Mouse (Mus musculus) embryo, embryonic 11.5 days (tissue): ENCODE measurements at regions not wholly inside any gene's neighbourhood (a gene's known extent, or its start where the extent isn't known, plus 50 kb on each side); places are given as distances from the start of the nearest gene placed in this dataset.

Experiments used
- DNase-seq: peaks from one replicate; pipeline ENCODE4 v3.0.0-alpha.2; 2012; ENCODE audit warnings: low read depth, low spot score

DNA sequence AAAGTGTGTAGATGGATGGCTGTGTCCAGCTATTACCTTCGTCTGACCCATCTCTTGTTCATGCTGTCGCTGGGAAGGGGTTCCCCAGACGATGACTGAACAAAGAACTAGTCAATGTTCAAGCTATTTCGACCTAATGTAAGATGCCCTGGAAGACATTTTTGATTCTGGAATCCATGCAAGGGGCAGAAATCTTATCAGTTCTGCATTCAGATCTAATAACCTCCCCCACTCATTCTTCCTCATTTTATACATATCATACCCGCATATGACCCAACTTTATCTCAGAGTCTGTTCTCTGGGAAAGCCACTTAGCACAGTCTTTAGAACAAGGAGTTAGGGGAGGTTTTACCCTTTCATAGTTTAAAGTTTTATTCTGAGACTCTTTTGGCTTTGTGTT lies 52.2 kb upstream of the 2310009B15Rik start:
- DNase-seq: no peak

DNA sequence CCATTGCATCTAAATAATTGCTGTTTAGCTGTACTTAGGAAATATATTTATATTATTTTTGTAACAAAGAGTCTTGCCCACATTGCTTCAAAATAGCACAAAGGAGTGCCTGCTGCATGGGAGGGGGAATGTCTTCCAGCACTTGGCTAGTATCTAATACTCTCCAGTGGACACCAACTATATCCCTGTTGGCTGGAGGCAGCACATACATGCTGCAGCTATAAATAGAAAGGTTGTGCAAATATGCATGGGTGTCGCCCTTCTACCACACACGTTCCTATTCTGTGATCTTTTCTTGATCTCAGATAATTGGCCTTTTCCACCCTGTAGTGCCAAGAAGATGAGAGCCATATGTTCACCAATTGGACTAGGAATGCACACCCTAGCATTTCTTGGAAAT lies 53.0 kb upstream of the 2310009B15Rik start:
- DNase-seq: no peak

DNA sequence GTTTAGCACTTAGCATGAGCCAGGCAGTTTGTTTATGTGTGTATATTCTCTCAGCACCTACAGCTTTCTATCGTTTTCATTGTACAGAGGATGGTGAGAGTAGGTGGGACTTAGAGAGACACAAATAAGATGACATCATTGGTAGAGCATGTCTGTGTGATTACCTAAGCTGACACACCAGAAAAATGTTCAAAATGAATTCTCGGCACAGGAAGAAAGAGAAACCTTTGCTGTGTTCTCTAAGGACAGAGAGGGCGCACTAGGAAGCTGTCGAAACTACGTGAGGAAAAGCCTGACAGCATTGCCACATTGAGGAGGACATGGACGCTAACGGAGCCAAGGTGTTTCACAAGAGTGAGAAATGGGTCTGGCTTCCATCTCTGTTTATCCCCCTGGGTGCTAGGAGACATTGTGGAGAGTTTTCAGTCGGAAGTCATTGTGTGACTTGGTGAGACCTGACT lies 51.0 kb upstream of the Dennd1b start:
- DNase-seq: no peak

DNA sequence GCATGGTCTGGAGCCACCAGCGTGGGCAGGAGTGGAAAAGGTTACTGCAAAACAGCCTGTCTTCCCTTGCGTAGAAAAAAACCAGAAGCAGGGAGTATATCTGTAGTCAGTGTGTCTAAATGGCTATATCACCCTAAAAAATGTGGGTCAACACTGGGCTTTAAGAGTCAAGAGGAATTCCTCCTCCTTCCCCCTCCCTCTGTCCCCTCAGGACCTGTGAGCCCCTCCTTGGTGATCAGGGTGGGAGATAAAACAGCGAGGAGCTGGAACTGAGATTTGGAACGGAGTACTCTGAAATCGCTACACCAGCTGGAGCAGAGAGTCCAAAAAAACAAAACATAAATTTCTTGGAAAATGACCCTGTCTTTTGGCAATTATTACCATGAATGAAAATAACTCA lies 50.3 kb upstream of the Dennd1b start:
- DNase-seq: peak; percentile 5

DNA sequence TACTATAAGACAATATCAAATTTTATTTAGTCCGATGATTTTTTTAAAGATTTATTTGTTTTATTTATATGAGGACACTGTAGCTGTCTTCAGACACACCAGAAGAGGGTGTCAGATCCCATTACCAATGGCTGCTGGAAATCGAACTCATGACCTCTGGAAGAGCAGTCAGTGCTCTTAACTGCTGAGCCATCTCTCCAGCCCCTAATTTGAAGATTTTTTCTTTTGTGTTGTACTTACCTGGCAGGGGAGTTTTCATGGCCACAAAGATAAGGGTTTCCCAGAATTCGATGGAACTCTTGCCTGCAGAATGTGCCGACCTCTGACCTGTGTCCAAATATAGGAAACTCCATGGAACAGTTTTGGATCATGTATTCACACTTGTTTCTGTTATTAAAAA lies 49.8 kb upstream of the Dennd1b start:
- DNase-seq: no peak
